Mouse (Mus musculus) myocyte (in vitro differentiated cells): ENCODE measurements at regions not wholly inside any gene's neighbourhood (a gene's known extent, or its start where the extent isn't known, plus 50 kb on each side); places are given as distances from the start of the nearest gene placed in this dataset.

Experiments
- MAX ChIP-seq: IDR thresholded peaks from one replicate; pipeline ENCODE4 v1.6.1; 2011; ENCODE audit warnings: low read depth, mild to moderate bottlenecking, control low read depth
- MYOG ChIP-seq, 3 experiments: IDR thresholded peaks; one replicate each; pipeline ENCODE4 v1.6.1; 2011; ENCODE audit warnings: control low read depth in 2 of 3, low read depth in 2 of 3, mild to moderate bottlenecking in 2 of 3; ENCODE audit not compliant: insufficient read length in 2 of 3, control insufficient read depth in 1 of 3, insufficient read depth in 1 of 3
- POLR2A ChIP-seq: IDR thresholded peaks from one replicate; pipeline ENCODE4 v1.6.1; 2011; ENCODE audit warnings: low read depth, mild to moderate bottlenecking, control low read depth, moderate library complexity; ENCODE audit not compliant: insufficient read length
- SRF ChIP-seq: IDR thresholded peaks from one replicate; pipeline ENCODE4 v1.6.1; 2011; ENCODE audit warnings: low read depth; ENCODE audit not compliant: control insufficient read depth, insufficient read length
- TCF12 ChIP-seq: IDR thresholded peaks from one replicate; pipeline ENCODE4 v1.6.1; 2011; ENCODE audit warnings: mild to moderate bottlenecking, control low read depth; ENCODE audit not compliant: poor library complexity, insufficient read depth, severe bottlenecking
- TCF3 ChIP-seq: IDR thresholded peaks from one replicate; pipeline ENCODE4 v1.6.1; 2011; ENCODE audit warnings: low read depth, control low read depth; ENCODE audit not compliant: insufficient read length

DNA sequence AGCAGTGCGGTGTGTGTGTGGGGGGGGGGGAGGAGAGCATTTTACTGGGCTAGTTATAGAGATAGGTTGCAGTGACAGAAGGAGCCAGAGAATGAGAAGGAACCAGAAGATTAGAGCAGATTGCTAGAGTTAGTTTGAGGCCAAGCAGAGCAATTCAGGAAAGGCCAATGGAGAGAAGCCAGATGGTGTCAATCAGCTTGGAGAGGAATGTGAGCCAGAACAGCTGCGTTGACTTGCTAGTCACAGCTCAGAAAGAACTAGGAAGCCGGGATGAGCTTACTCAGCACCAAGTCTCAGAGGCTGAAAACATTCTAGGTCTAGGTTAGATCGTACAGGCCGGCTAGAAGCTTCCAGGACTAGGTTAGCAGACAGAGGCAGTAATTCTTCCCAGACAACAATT, 140.6 kb downstream of the Sp3 start:
- TF ChIP-seq POLR2A (no peak), SRF (no peak), MAX (no peak), MYOG (IDR thresholded peaks at IDR 0.05; ENCODE audit: control insufficient read depth in 1 of 3, insufficient read depth in 1 of 3, insufficient read length in 2 of 3, low read depth in 2 of 3) (peak in 1 of 3 experiments; percentile 62), TCF3 (no peak), TCF12 (no peak)
